Mouse (Mus musculus): ENCODE data around the gene Thrap3. TPM values are rescaled to one million over a fixed set of nuclear protein-coding genes. Genes with fewer than 3 reads are reported as not detected.

Thrap3 gene
- polyA plus RNA-seq, 1 experiment from 2014 or later: 185 TPM

DNA sequence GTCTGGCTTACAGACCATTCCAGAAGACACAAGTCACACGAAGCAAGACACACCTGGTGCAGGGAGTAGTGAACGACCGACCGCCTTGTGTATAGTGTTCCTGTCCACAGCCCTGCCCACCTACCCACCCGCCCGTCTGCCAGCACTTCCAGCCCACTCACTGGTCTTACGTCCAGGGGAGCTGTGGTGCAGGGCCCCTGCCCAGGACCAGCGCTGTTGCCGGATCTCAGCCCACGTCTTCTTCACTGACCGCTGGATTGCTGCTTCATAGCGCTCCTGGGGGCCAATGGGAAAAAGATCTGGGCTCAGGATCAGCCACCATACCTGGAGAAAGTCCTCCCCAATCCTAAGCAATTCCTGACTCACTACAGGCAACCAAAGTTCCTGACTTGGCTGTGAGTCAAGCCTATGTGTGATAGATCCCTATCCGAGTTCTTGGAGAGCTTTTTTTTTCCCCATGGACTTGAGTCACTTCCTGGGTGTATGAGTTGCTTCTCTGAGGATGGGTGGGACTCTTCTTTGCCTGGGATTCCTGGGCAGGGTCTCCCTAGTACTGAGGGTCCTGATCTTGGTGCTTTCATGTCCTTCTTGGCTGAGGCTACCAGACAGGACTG, 37.4 kb upstream of the Thrap3 start:
- no peak for DNase-seq (ENCODE audit: low spot score)

GRCm38 (mm10) chr4:126237721-126238242, 35.2 kb upstream of the Thrap3 start:
- Histone ChIP-seq H3K4me1 (ENCODE audit: control insufficient read depth, insufficient read depth, low read length) (no peaks in the 10 kb centered on the region), H3K27me3 (replicated peaks; ENCODE audit: control insufficient read depth, insufficient read depth, low read length) (no peaks in the 10 kb centered on the region), H3K9ac (ENCODE audit: low read depth, low read length) (no peak overlapping the region), H3K36me3 (ENCODE audit: control insufficient read depth, insufficient read depth, low read length) (peaks cover 97% of the 10 kb centered on the region), H3K9me3 (ENCODE audit: control insufficient read depth, low read length) (no peaks in the 10 kb centered on the region), H3K27ac (replicated peaks; ENCODE audit: low read depth, low read length) (no peak overlapping the region), H3K4me3 (ENCODE audit: low read depth, low read length) (no peak overlapping the region), H3K4me2 (ENCODE audit: low read depth, low read length) (no peak overlapping the region)
- WGBS: 66% methylated on average over 5 of the region's 5 CpGs
- peak; percentile 59 for DNase-seq (ENCODE audit: low spot score)
- peak; percentile 62; the same call in 1 of the 2 replicates for ATAC-seq (ENCODE audit: low read depth)

More for the DNA sequence above, 37.4 kb upstream of the Thrap3 start:
- no peak for ATAC-seq (ENCODE audit: low read depth)
- 90% methylated on average over 13 of the region's 13 CpGs for WGBS
- H3K27ac ChIP-seq (replicated peaks; ENCODE audit: low read depth, low read length): no peak overlapping the region
- no peak overlapping the region for H3K4me2 ChIP-seq (ENCODE audit: low read depth, low read length)
- H3K4me3 ChIP-seq (ENCODE audit: low read depth, low read length): no peak overlapping the region
- no peaks in the 10 kb centered on the region for H3K4me1 ChIP-seq (ENCODE audit: control insufficient read depth, insufficient read depth, low read length)
- H3K36me3 ChIP-seq (ENCODE audit: control insufficient read depth, insufficient read depth, low read length): peaks cover 77% of the 10 kb centered on the region
- no peaks in the 10 kb centered on the region for H3K27me3 ChIP-seq (replicated peaks; ENCODE audit: control insufficient read depth, insufficient read depth, low read length)
- no peak overlapping the region for H3K9ac ChIP-seq (ENCODE audit: low read depth, low read length)
- H3K9me3 ChIP-seq (ENCODE audit: control insufficient read depth, low read length): no peaks in the 10 kb centered on the region

- peaks cover 97% of the 10 kb centered on the region for H3K36me3 ChIP-seq (ENCODE audit: control insufficient read depth, insufficient read depth, low read length)
- H3K4me3 ChIP-seq (ENCODE audit: low read depth, low read length): no peak overlapping the region
- 52% methylated on average over 45 of the region's 63 CpGs for WGBS
- H3K27me3 ChIP-seq (replicated peaks; ENCODE audit: control insufficient read depth, insufficient read depth, low read length): no peaks in the 10 kb centered on the region
- H3K9me3 ChIP-seq (ENCODE audit: control insufficient read depth, low read length): no peaks in the 10 kb centered on the region
- DNase-seq (ENCODE audit: low spot score): no peak
- H3K4me2 ChIP-seq (ENCODE audit: low read depth, low read length): no peak overlapping the region
- no peaks in the 10 kb centered on the region for H3K4me1 ChIP-seq (ENCODE audit: control insufficient read depth, insufficient read depth, low read length)
- no peak overlapping the region for H3K27ac ChIP-seq (replicated peaks; ENCODE audit: low read depth, low read length)
- no peak overlapping the region for H3K9ac ChIP-seq (ENCODE audit: low read depth, low read length)
- ATAC-seq (ENCODE audit: low read depth): no peak
Observed at GRCm38 (mm10) chr4:126236467-126237280, 34.1 kb upstream of the Thrap3 start.

GRCm38 (mm10) chr4:126235191-126235590, 32.6 kb upstream of the Thrap3 start:
- DNase-seq (ENCODE audit: low spot score) (no peak), ATAC-seq (ENCODE audit: low read depth) (no peak)
- Histone ChIP-seq H3K27me3 (replicated peaks; ENCODE audit: control insufficient read depth, insufficient read depth, low read length) (no peaks in the 10 kb centered on the region), H3K9ac (ENCODE audit: low read depth, low read length) (no peak overlapping the region), H3K9me3 (ENCODE audit: control insufficient read depth, low read length) (no peaks in the 10 kb centered on the region), H3K4me3 (ENCODE audit: low read depth, low read length) (no peak overlapping the region), H3K4me1 (ENCODE audit: control insufficient read depth, insufficient read depth, low read length) (no peaks in the 10 kb centered on the region), H3K27ac (replicated peaks; ENCODE audit: low read depth, low read length) (no peak overlapping the region), H3K36me3 (ENCODE audit: control insufficient read depth, insufficient read depth, low read length) (peaks cover 99% of the 10 kb centered on the region), H3K4me2 (ENCODE audit: low read depth, low read length) (no peak overlapping the region)
- WGBS: 91% methylated on average over 10 of the region's 10 CpGs

DNA sequence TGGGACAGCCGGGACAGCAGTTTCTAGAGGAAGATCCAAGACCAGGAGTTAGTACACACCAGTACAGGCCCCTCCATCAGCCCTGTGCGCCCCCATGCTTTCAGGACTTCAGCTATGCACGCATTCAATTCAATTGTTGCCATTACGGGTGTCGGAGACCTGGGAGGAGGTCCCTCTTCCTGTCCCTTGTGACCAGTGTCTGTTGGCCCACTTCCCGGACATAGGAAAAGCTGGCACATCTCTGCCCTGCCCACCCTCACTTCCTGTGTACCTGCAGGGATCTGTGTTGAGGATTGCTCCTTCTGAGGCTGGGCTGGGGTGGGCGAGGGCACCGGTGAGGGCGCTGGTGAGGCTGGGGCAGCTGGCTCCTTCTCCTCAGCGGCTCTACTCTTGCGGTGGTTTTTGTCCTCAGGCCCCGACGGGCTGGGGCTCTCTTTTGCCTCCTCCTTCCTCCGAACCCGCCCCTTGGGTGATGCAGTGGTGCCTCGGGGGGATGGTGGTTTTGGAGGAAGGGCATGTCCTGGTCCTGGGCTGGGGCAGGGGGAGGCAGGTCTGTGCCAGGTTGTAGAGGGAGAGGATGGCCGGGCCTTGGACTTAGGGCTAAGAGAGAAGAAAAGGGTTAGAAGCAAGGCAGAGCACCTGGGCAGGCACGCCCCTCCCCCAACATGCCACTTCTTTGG, 32.1 kb upstream of the Thrap3 start:
- DNase-seq (ENCODE audit: low spot score) (no peak), ATAC-seq (ENCODE audit: low read depth) (no peak)
- H3K36me3 ChIP-seq (ENCODE audit: control insufficient read depth, insufficient read depth, low read length): peaks cover 98% of the 10 kb centered on the region
- WGBS: 85% methylated on average over 17 of the region's 18 CpGs
- H3K4me3 ChIP-seq (ENCODE audit: low read depth, low read length): no peak overlapping the region
- H3K4me2 ChIP-seq (ENCODE audit: low read depth, low read length): no peak overlapping the region
- no peaks in the 10 kb centered on the region for H3K4me1 ChIP-seq (ENCODE audit: control insufficient read depth, insufficient read depth, low read length)
- H3K27me3 ChIP-seq (replicated peaks; ENCODE audit: control insufficient read depth, insufficient read depth, low read length): no peaks in the 10 kb centered on the region
- H3K9ac ChIP-seq (ENCODE audit: low read depth, low read length): no peak overlapping the region
- no peak overlapping the region for H3K27ac ChIP-seq (replicated peaks; ENCODE audit: low read depth, low read length)
- H3K9me3 ChIP-seq (ENCODE audit: control insufficient read depth, low read length): no peaks in the 10 kb centered on the region

DNA sequence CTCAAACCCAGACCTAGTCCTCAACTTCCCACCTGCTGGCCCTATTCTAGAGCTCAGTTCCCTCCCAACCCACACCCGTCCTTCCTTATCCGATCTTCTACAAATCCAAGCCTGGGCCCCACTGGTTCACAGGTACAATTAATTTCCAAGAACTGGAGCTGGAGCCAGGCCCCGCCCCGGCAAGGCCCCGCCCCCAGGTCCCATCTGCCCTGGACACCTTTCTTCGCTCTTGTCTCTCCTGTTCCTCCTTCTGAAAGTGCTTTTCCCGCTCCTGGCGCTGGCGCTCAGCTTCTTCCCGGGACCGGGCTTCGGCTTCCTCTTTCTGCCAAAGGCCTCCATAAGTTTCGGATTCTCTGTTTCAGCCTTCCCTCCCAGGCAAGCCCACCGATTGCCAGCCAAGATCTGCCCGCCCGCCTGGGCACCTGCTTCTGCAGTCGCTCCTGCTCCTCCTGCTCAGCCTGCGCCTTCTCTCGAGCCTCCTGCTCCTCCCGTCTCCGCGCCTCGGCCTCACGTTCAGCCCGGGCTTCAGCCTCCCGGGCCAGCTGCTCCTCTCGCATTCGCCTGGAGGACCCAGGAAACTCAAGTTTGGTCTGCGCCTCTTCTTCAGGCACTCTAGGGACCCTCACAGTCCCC, 31.2 kb upstream of the Thrap3 start:
- H3K4me2 ChIP-seq (ENCODE audit: low read depth, low read length): no peak overlapping the region
- H3K27ac ChIP-seq (replicated peaks; ENCODE audit: low read depth, low read length): no peak overlapping the region
- H3K9ac ChIP-seq (ENCODE audit: low read depth, low read length): no peak overlapping the region
- ATAC-seq (ENCODE audit: low read depth) (no peak), DNase-seq (ENCODE audit: low spot score) (no peak)
- peaks cover 89% of the 10 kb centered on the region for H3K36me3 ChIP-seq (ENCODE audit: control insufficient read depth, insufficient read depth, low read length)
- no peaks in the 10 kb centered on the region for H3K9me3 ChIP-seq (ENCODE audit: control insufficient read depth, low read length)
- H3K27me3 ChIP-seq (replicated peaks; ENCODE audit: control insufficient read depth, insufficient read depth, low read length): no peaks in the 10 kb centered on the region
- no peak overlapping the region for H3K4me3 ChIP-seq (ENCODE audit: low read depth, low read length)
- WGBS: 93% methylated on average over 29 of the region's 29 CpGs
- no peaks in the 10 kb centered on the region for H3K4me1 ChIP-seq (ENCODE audit: control insufficient read depth, insufficient read depth, low read length)

DNA sequence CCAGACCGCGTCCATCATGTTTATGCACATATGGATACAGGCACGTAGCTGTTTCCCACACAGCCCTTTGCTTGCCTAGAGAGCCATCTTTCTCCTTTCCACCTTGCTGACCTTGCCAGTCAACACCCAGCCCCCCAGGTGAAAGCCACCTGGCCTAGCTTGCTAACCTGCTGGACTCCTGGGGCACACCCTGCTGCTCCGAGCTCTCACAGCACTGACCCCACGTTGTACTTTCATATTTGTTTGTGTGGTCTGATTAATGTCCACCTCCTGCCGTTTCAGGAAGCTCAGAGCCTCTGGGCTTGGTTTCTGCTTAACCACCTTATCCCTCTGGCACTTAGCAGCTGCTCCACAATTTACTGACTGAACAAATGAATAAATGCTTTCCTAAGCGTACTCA, 27.3 kb upstream of the Thrap3 start:
- DNase-seq (ENCODE audit: low spot score) (no peak), ATAC-seq (ENCODE audit: low read depth) (no peak)
- H3K9ac ChIP-seq (ENCODE audit: low read depth, low read length): no peak overlapping the region
- H3K27ac ChIP-seq (replicated peaks; ENCODE audit: low read depth, low read length): no peak overlapping the region
- peaks cover 5% of the 10 kb centered on the region; the same call in 1 of the 2 replicates for H3K4me1 ChIP-seq (ENCODE audit: control insufficient read depth, insufficient read depth, low read length)
- H3K27me3 ChIP-seq (replicated peaks; ENCODE audit: control insufficient read depth, insufficient read depth, low read length): no peaks in the 10 kb centered on the region
- no peak overlapping the region for H3K4me3 ChIP-seq (ENCODE audit: low read depth, low read length)
- no peak overlapping the region for H3K4me2 ChIP-seq (ENCODE audit: low read depth, low read length)
- 71% methylated on average over 7 of the region's 7 CpGs for WGBS
- H3K36me3 ChIP-seq (ENCODE audit: control insufficient read depth, insufficient read depth, low read length): peaks cover 52% of the 10 kb centered on the region
- H3K9me3 ChIP-seq (ENCODE audit: control insufficient read depth, low read length): no peaks in the 10 kb centered on the region

DNA sequence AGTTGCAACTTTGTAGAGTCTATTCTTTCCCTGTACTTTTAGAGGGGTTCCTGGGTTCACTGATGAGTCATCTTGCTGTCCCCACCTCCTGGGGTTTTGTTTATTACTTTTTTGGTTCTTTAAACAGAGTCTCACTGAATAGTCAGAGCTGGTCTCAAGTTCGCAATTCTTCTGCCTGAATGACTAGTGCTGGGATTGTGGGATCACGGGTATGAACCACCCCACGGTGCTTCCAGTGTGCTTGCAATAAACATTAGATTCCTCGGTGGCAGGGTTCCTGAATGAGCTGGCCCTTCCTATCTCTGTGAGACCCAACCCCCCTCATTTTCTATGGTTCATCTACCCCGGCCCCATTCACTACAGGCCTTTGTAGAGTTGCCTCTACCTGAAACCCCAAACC, 25.6 kb upstream of the Thrap3 start:
- no peak for ATAC-seq (ENCODE audit: low read depth)
- no peak for DNase-seq (ENCODE audit: low spot score)
- no peak overlapping the region for H3K9ac ChIP-seq (ENCODE audit: low read depth, low read length)
- no peak overlapping the region for H3K4me2 ChIP-seq (ENCODE audit: low read depth, low read length)
- H3K4me1 ChIP-seq (ENCODE audit: control insufficient read depth, insufficient read depth, low read length): peaks cover 5% of the 10 kb centered on the region; the same call in 1 of the 2 replicates
- no peak overlapping the region for H3K27ac ChIP-seq (replicated peaks; ENCODE audit: low read depth, low read length)
- 35% methylated on average over 5 of the region's 5 CpGs for WGBS
- H3K4me3 ChIP-seq (ENCODE audit: low read depth, low read length): no peak overlapping the region
- H3K27me3 ChIP-seq (replicated peaks; ENCODE audit: control insufficient read depth, insufficient read depth, low read length): no peaks in the 10 kb centered on the region
- H3K36me3 ChIP-seq (ENCODE audit: control insufficient read depth, insufficient read depth, low read length): peaks cover 34% of the 10 kb centered on the region
- H3K9me3 ChIP-seq (ENCODE audit: control insufficient read depth, low read length): no peaks in the 10 kb centered on the region

All from embryonic facial prominence, embryonic 14.5 days (tissue).